Mouse (Mus musculus): ENCODE measurements around the gene B3gnt2. TPM values are rescaled to one million over a fixed set of nuclear protein-coding genes. Genes with fewer than 3 reads are reported as not detected.

Gene B3gnt2
- total RNA-seq, 2 experiments from 2014 or later: 13.8 to 16.0 TPM

DNA sequence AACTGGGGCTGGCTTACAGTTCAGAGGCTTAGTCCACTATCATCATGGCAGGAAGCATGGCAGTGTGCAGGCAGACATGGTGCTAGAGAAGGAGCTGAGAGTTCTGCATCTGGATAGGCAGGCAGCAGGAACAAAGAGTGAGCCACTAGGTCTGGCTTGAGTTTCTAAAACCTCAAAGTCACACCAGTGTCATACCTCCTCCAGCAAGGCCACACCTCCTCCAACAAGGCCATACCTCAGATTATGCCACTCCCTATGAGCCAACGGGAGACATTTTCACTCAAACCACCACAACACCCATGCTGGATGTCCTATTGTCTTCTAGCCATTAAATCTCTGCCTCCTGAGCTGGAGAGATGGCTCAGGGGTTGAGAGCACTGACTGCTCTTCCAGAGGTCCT, 55.6 kb downstream of the B3gnt2 start:
- no peak for TF ChIP-seq CTCF (IDR thresholded peaks at IDR 0.05)
- no peak for DNase-seq (ENCODE audit: extremely low spot score in 1 of 2, low spot score in 2 of 2)
- H3K4me3 ChIP-seq: no peak overlapping the region
- intact Hi-C loops (cut with DNase I): no loop called here
- H3K27ac ChIP-seq: no peak overlapping the region

DNA sequence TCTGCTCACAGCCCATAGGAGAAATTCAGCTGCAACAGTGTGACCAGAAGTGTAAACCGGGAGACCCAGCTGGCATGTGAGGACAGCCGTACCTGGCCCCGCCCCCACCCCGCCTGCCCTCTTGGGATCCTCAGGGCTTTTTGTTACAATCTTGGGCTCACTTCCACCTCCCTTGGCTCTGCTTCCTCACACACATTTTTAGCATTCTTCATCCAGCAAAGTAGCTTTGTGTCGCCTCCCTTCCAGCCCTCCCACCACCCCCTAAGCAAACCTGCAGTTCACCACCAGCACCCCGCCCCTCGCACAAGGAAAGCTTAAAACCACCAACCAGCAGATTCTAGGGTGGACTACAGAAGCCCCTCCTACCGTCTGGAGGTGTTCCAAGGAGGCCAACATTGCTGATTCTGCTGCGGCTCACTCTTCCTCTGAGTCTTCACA, 60.8 kb downstream of the B3gnt2 start:
- intact Hi-C loops (cut with DNase I): no loop called here
- H3K27ac ChIP-seq: no peak overlapping the region

DNA sequence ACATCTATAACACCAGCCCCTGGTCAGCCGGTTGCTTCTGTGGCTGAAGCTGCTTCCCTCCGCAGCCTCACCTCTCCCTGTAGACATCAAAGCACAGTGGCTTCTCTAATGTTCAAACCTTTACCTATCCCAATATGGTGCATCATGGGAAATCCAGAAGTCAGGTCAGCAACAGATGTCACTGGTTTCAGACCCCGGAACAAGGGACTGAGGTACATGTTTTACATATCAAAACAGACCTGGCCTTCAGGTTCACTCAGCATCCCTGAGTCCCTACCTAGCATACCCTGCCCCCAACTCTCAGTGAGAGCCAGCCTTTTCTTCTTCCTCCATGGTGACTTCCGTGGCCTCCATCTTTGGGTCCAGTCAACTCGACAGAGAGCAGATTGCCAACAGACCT, 61.8 kb downstream of the B3gnt2 start:
- Histone ChIP-seq H3K4me3 (no peak overlapping the region), H3K27ac (no peak overlapping the region)
- DNase-seq (ENCODE audit: extremely low spot score in 1 of 2, low spot score in 2 of 2): no peak
- intact Hi-C loops (cut with DNase I): no loop called here
- no peak for TF ChIP-seq CTCF (IDR thresholded peaks at IDR 0.05)

More for the DNA sequence above, 60.8 kb downstream of the B3gnt2 start:
- H3K4me3 ChIP-seq: no peak overlapping the region
- no peak for DNase-seq (ENCODE audit: extremely low spot score in 1 of 2, low spot score in 2 of 2)
- TF ChIP-seq CTCF (IDR thresholded peaks at IDR 0.05): no peak

- TF ChIP-seq CTCF (IDR thresholded peaks at IDR 0.05): no peak
- DNase-seq (ENCODE audit: extremely low spot score in 1 of 2, low spot score in 2 of 2): no peak
- intact Hi-C loops (cut with DNase I): no loop called here
- Histone ChIP-seq H3K4me3 (no peak overlapping the region), H3K27ac (no peak overlapping the region)
Observed at GRCm38 (mm10) chr11:22794734-22795133, 66.0 kb downstream of the B3gnt2 start.

- no peak for TF ChIP-seq CTCF (IDR thresholded peaks at IDR 0.05)
- Histone ChIP-seq H3K27ac (no peak overlapping the region), H3K4me3 (no peak overlapping the region)
- DNase-seq (ENCODE audit: extremely low spot score in 1 of 2, low spot score in 2 of 2): no peak
- intact Hi-C loops (cut with DNase I): no loop called here
Observed at GRCm38 (mm10) chr11:22793881-22794203, 66.9 kb downstream of the B3gnt2 start.

DNA sequence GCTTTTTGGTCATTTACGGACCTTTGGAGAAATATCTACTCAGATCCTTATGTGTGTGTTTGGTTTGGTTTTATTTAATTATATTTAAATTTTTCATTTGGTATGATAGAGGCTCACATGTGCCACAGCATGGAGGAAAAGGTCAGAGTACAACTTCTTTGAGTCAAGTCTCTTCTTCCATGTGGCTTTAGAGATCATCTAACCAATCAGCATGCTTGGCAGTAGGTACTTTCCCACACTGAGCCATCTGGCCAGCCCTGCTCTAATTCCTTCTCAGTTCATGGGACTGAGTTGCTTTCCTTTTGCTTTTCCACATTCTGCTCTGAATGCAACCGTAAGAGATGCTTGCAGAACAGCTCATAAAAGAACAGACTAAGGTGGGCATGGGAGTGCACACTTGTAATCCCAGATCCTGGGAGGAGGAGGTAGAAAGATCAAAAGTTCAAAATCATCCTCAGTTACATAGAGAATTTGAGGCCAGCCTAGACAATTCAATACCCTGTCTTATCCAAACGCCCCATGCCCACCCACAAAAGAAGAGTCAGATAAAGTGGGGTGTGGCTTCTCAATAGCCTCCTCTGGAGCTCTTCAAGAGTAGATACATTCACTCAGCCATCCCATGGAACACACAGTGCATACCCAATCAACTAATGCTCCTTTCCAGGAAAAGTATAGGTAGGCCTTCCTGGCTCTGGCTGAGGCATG, 67.4 kb downstream of the B3gnt2 start:
- TF ChIP-seq CTCF (IDR thresholded peaks at IDR 0.05): no peak
- no peak for DNase-seq (ENCODE audit: extremely low spot score in 1 of 2, low spot score in 2 of 2)
- intact Hi-C loops (cut with DNase I): no loop called here
- H3K27ac ChIP-seq: no peak overlapping the region
- no peak overlapping the region for H3K4me3 ChIP-seq

GRCm38 (mm10) chr11:22792149-22792548, 68.6 kb downstream of the B3gnt2 start:
- intact Hi-C loops (cut with DNase I): no loop called here
- no peak overlapping the region for H3K4me3 ChIP-seq
- DNase-seq (ENCODE audit: extremely low spot score in 1 of 2, low spot score in 2 of 2): peak in 1 of 2 experiments; percentile 0
- no peak for TF ChIP-seq CTCF (IDR thresholded peaks at IDR 0.05)
- H3K27ac ChIP-seq: no peak overlapping the region

DNA sequence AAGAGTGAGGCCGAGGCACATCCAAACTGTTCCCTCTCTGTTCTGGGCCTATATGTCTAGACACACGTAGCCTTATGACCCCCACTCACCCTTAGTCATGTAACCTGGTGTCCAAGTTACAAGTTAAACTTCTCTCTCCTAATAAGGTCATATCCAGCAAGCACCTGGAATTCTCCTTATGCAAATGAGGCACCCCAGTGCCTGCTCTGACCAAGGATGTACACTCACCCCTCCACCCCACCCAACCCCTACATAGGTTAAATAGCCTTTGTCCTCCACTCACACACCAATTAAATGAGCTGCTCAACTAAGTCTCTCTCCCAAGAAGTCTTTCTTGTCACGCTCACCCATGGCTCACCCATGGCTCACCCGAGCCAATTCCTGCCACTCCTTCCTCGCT, 69.0 kb downstream of the B3gnt2 start:
- TF ChIP-seq CTCF (IDR thresholded peaks at IDR 0.05): no peak
- no peak for DNase-seq (ENCODE audit: extremely low spot score in 1 of 2, low spot score in 2 of 2)
- intact Hi-C loops (cut with DNase I): no loop called here

GRCm38 (mm10) chr11:22787833-22788232, 72.9 kb downstream of the B3gnt2 start:
- Histone ChIP-seq H3K4me3 (no peak overlapping the region), H3K27ac (no peak overlapping the region)
- TF ChIP-seq CTCF (IDR thresholded peaks at IDR 0.05): no peak
- intact Hi-C loops (cut with DNase I): no loop called here
- no peak for DNase-seq (ENCODE audit: extremely low spot score in 1 of 2, low spot score in 2 of 2)

More for the DNA sequence above, 69.0 kb downstream of the B3gnt2 start:
- no peak overlapping the region for H3K27ac ChIP-seq
- no peak overlapping the region for H3K4me3 ChIP-seq

GRCm38 (mm10) chr11:22784477-22784876, 76.3 kb downstream of the B3gnt2 start:
- H3K4me3 ChIP-seq: no peak overlapping the region

DNA sequence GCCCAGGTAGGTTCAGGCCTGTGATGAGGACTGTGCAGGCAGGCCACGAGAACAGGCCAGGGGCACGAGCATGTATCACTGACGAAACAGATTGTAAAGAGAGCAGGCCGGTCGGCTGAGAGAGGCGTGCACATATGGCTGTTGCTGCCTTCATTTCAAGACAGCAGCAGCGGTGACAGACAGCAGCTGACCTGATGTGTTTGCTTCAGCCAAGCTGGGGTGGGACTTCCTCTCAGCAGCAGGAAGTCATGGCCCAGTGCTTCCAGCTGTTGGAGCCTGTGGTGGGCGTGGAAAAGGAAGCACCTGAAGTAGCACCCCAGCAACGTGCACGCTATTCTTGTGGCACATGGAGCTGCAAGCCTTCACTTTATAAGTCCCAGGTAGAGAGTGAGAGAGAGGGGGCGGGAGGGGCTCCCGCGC, 78.0 kb downstream of the B3gnt2 start:
- H3K4me3 ChIP-seq: no peak overlapping the region
- intact Hi-C loops (cut with DNase I): no loop called here
- DNase-seq (ENCODE audit: extremely low spot score in 1 of 2, low spot score in 2 of 2): no peak
- no peak for TF ChIP-seq CTCF (IDR thresholded peaks at IDR 0.05)
- H3K27ac ChIP-seq: no peak overlapping the region

More at GRCm38 (mm10) chr11:22784477-22784876, 76.3 kb downstream of the B3gnt2 start:
- TF ChIP-seq CTCF (IDR thresholded peaks at IDR 0.05): no peak
- no peak for DNase-seq (ENCODE audit: extremely low spot score in 1 of 2, low spot score in 2 of 2)
- intact Hi-C loops (cut with DNase I): no loop called here
- no peak overlapping the region for H3K27ac ChIP-seq

- DNase-seq (ENCODE audit: extremely low spot score in 1 of 2, low spot score in 2 of 2): no peak
- Histone ChIP-seq H3K4me3 (no peak overlapping the region), H3K27ac (no peak overlapping the region)
- no peak for TF ChIP-seq CTCF (IDR thresholded peaks at IDR 0.05)
- intact Hi-C loops (cut with DNase I): no loop called here
Observed at GRCm38 (mm10) chr11:22781190-22781589, 79.6 kb downstream of the B3gnt2 start.

DNA sequence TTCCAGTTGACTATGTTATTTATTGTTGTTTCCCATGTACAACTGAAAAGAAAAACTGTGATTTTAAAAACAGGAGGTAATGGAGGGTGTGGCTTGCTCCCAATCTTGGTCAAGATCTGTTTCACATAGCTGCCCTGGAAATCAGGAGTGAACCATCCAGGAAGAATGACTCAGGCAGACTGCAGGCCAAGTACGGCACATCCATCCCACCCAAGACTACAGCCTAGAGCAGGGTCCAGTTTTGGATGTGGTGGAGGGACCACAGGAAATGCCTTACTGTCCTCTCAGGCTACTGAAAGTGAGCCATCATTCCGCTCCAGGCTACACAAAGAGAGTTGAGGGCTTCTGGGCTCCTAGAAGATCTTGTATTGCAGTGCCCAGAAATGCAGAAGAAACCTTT, 80.0 kb downstream of the B3gnt2 start:
- H3K27ac ChIP-seq: no peak overlapping the region
- no peak overlapping the region for H3K4me3 ChIP-seq
- DNase-seq (ENCODE audit: extremely low spot score in 1 of 2, low spot score in 2 of 2): no peak
- no peak for TF ChIP-seq CTCF (IDR thresholded peaks at IDR 0.05)
- intact Hi-C loops (cut with DNase I): no loop called here
